Mouse (Mus musculus): ENCODE results near the gene Zbtb16. TPM values are rescaled to one million over a fixed set of nuclear protein-coding genes. Genes with fewer than 3 reads are reported as not detected.
A peak's percentile ranks its signal among the peaks of the same experiment; 100 is the strongest.

Gene Zbtb16
- polyA plus RNA-seq, 1 experiment from 2014 or later = 6.0 TPM

DNA sequence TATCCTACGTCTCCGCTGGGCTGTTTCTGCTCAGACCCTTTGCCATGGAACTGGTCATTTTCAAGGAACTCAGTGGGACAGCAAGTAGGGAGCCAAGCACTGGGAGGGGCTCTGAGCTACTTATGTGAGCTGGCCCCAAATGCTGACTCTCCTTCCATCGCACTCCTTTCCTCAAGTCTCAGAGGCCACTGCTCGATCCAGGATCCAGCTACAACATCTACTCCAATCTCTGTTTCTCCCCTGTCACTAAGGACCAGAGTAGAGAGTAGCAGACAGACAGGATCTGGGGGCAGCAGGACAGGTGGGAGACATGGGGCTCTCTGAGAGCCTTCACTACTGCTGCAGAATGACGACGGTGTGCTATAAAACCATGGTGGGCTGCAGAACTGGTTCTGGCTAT lies 91.6 kb downstream of the Zbtb16 start:
- ATAC-seq (ENCODE audit: low FRiP score, low TSS enrichment) (no peak), DNase-seq (no peak)
- WGBS = 81% methylated on average over 6 of the region's 6 CpGs
- no peak overlapping the region for H3K27ac ChIP-seq (replicated peaks; ENCODE audit: low read depth, low read length)
- no peak overlapping the region for H3K4me3 ChIP-seq (replicated peaks; ENCODE audit: low read depth, low read length)
- H3K4me1 ChIP-seq (ENCODE audit: control insufficient read depth, insufficient read depth, low read length) = peaks cover 14% of the 10 kb centered on the region; the same call in 1 of the 2 replicates
- H3K36me3 ChIP-seq (ENCODE audit: control insufficient read depth, insufficient read depth, low read length) = no peaks in the 10 kb centered on the region
- H3K9me3 ChIP-seq (ENCODE audit: control insufficient read depth, low read length) = no peaks in the 10 kb centered on the region
- no peaks in the 10 kb centered on the region for H3K27me3 ChIP-seq (ENCODE audit: control insufficient read depth, insufficient read depth, low read length)
- no peak overlapping the region for H3K9ac ChIP-seq (replicated peaks; ENCODE audit: low read length)
- H3K4me2 ChIP-seq (ENCODE audit: low read length) = no peak overlapping the region

DNA sequence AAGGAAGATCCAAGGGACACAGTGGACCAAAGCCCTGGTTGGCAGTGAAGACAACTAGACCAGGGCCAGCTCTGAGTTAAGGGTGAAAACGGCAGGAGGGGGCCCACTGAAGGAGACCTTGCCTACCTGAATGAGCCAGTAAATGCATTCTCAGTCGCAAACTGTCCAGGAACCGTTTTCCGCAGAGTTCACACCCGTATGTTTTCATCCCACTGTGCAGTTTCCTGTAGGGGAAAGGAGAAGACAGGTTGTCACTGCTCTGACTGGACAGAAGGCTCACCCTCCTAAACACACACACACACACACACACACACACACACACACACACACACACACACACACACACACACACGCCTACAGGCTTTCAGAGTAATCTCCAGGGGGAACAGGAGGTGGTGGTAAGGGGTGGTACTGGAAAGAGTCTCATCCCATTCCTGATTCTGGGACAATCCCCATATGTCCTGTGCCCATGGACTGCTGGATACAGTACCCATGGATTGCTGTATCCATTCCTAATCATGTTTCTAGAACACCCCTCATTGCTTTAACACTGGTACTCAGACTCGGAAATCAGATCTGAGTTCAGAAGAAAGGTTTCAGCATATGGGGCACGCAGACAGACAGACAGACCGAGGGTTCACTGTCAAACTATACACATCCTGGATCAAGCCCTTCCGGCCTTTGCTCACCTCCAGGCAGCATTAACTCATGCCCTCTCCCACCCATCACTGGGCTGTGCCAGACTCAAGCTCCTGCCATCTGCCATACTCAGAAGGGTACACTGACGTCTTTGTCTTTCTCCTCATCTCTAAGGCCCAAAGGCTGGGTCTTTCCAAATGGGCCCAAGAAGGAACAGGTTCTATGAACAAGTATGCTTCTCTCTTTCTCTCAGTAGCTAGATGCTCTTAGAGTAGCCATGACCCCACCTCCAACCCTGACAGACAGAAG lies 92.4 kb downstream of the Zbtb16 start:
- H3K9me3 ChIP-seq (ENCODE audit: control insufficient read depth, low read length) = no peaks in the 10 kb centered on the region
- 91% methylated on average over 11 of the region's 11 CpGs for WGBS
- no peaks in the 10 kb centered on the region for H3K36me3 ChIP-seq (ENCODE audit: control insufficient read depth, insufficient read depth, low read length)
- H3K4me2 ChIP-seq (ENCODE audit: low read length) = no peak overlapping the region
- no peak for ATAC-seq (ENCODE audit: low FRiP score, low TSS enrichment)
- no peak overlapping the region for H3K9ac ChIP-seq (replicated peaks; ENCODE audit: low read length)
- no peaks in the 10 kb centered on the region for H3K27me3 ChIP-seq (ENCODE audit: control insufficient read depth, insufficient read depth, low read length)
- no peak for DNase-seq
- no peak overlapping the region for H3K4me3 ChIP-seq (replicated peaks; ENCODE audit: low read depth, low read length)
- no peak overlapping the region for H3K27ac ChIP-seq (replicated peaks; ENCODE audit: low read depth, low read length)
- peaks cover 22% of the 10 kb centered on the region; the same call in 1 of the 2 replicates for H3K4me1 ChIP-seq (ENCODE audit: control insufficient read depth, insufficient read depth, low read length)

DNA sequence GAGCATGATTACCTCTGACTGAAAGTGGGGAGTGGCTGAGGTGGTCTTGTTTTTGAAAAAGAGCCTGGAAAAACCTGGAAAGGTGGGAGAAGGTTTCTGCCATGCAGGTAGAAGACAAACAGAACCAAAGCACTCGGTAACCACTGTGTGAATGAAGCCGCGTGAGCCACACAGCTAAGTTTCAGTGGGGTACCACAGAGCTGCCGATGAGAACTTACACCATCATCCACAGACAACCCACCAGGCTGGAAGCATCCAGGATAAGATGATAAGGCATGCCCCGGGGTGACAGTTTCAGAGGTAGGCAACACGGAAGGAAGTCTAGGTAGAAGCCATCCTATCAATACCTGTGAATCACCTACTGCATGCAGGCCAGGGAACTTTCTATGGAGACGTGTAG lies 93.9 kb downstream of the Zbtb16 start:
- 91% methylated on average over 7 of the region's 7 CpGs for WGBS
- Histone ChIP-seq H3K9me3 (ENCODE audit: control insufficient read depth, low read length) (no peaks in the 10 kb centered on the region), H3K27me3 (ENCODE audit: control insufficient read depth, insufficient read depth, low read length) (no peaks in the 10 kb centered on the region), H3K9ac (replicated peaks; ENCODE audit: low read length) (no peak overlapping the region), H3K4me3 (replicated peaks; ENCODE audit: low read depth, low read length) (no peak overlapping the region), H3K4me1 (ENCODE audit: control insufficient read depth, insufficient read depth, low read length) (peaks cover 32% of the 10 kb centered on the region), H3K36me3 (ENCODE audit: control insufficient read depth, insufficient read depth, low read length) (no peaks in the 10 kb centered on the region), H3K27ac (replicated peaks; ENCODE audit: low read depth, low read length) (no peak overlapping the region), H3K4me2 (ENCODE audit: low read length) (no peak overlapping the region)
- no peak for ATAC-seq (ENCODE audit: low FRiP score, low TSS enrichment)
- DNase-seq = no peak

DNA sequence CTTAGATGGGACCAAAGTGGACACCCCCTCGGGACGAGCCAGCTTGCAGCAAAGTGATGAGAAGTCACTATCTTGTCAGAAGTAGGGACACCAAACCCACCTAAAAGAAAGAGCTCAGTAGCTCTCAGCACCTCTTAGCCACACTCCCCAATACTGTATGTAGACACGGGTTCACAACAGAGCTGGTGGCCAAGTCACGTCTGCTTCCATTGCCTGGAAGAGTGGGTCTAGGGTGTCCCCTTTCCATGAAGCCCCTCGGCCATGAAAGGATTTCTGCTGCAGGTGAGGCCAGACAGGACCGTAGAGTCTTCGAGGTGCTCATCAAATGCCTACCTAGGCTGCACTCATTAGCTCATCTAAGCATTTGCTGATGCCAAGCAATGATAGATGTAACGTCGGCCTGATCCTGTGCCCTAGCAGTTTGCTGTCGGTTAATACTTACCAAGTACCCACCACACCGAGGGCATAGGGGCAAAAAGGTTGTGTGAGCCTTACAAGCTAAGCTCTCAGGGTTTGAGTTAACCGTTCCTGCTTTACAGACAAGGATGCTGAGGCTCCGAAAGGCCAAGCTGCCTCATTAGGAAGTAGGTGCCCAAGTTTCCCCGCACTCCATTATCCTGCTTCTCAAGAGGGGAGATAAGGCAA lies 94.5 kb downstream of the Zbtb16 start:
- H3K27ac ChIP-seq (replicated peaks; ENCODE audit: low read depth, low read length) = no peak overlapping the region
- ATAC-seq (ENCODE audit: low FRiP score, low TSS enrichment) (no peak), DNase-seq (no peak)
- H3K9ac ChIP-seq (replicated peaks; ENCODE audit: low read length) = no peak overlapping the region
- WGBS = 94% methylated on average over 14 of the region's 14 CpGs
- H3K4me3 ChIP-seq (replicated peaks; ENCODE audit: low read depth, low read length) = no peak overlapping the region
- H3K4me2 ChIP-seq (ENCODE audit: low read length) = no peak overlapping the region
- H3K4me1 ChIP-seq (ENCODE audit: control insufficient read depth, insufficient read depth, low read length) = peaks cover 38% of the 10 kb centered on the region
- H3K36me3 ChIP-seq (ENCODE audit: control insufficient read depth, insufficient read depth, low read length) = no peaks in the 10 kb centered on the region
- no peaks in the 10 kb centered on the region for H3K27me3 ChIP-seq (ENCODE audit: control insufficient read depth, insufficient read depth, low read length)
- no peaks in the 10 kb centered on the region for H3K9me3 ChIP-seq (ENCODE audit: control insufficient read depth, low read length)

DNA sequence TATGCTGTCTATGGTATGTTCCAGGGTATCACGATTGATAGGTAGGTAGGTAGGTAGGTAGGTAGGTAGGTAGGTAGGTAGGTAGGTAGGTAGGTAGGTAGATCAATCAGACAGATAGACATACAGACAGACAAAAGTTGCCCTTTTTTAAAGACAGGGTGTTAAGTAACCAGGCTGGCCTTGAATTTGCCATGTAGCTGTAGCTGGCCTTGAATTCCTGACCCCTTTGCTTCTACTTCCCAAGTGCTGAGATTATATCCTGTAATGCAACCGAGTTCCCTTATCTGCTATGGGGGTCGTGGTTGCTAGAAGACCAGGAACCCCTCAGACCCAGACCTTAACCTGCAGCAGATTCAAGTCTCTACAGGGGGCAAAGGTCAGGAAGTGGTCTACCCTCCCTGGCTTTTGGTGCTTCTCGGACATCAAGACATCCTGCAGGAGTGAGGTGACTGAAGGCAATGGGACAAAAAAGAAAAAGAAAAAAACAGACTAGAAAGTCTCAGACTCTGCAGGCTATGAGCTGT lies 95.2 kb downstream of the Zbtb16 start:
- H3K27me3 ChIP-seq (ENCODE audit: control insufficient read depth, insufficient read depth, low read length) = no peaks in the 10 kb centered on the region
- no peak overlapping the region for H3K9ac ChIP-seq (replicated peaks; ENCODE audit: low read length)
- DNase-seq = no peak
- no peaks in the 10 kb centered on the region for H3K9me3 ChIP-seq (ENCODE audit: control insufficient read depth, low read length)
- H3K27ac ChIP-seq (replicated peaks; ENCODE audit: low read depth, low read length) = peak overlapping the region; percentile 52
- 86% methylated on average over 4 of the region's 4 CpGs for WGBS
- H3K4me2 ChIP-seq (ENCODE audit: low read length) = no peak overlapping the region
- H3K36me3 ChIP-seq (ENCODE audit: control insufficient read depth, insufficient read depth, low read length) = no peaks in the 10 kb centered on the region
- peaks cover 45% of the 10 kb centered on the region for H3K4me1 ChIP-seq (ENCODE audit: control insufficient read depth, insufficient read depth, low read length)
- ATAC-seq (ENCODE audit: low FRiP score, low TSS enrichment) = no peak
- no peak overlapping the region for H3K4me3 ChIP-seq (replicated peaks; ENCODE audit: low read depth, low read length)

DNA sequence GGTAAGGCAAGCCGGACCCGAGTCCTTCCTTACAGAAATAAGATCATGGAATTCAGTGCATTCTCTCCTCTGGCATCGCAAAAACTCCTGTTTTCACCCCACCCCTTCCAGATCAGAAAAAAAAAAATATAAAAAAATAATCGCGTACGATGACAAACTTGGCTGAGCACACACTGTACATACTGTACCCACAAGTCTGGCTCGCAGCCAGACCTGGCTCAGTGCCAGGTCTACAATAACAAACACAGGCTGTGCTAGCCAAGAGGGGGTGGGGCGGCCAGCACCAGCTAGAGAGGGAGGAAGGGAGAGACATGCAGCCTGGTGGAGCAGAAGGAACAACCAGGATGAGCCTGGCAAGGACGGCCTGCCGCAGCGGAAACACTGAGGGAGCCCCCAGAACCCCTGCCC lies 95.9 kb downstream of the Zbtb16 start:
- no peak overlapping the region for H3K9ac ChIP-seq (replicated peaks; ENCODE audit: low read length)
- WGBS = 36% methylated on average over 11 of the region's 11 CpGs
- H3K4me3 ChIP-seq (replicated peaks; ENCODE audit: low read depth, low read length) = no peak overlapping the region
- H3K27ac ChIP-seq (replicated peaks; ENCODE audit: low read depth, low read length) = peak overlapping the region; percentile 80
- no peaks in the 10 kb centered on the region for H3K27me3 ChIP-seq (ENCODE audit: control insufficient read depth, insufficient read depth, low read length)
- no peaks in the 10 kb centered on the region for H3K36me3 ChIP-seq (ENCODE audit: control insufficient read depth, insufficient read depth, low read length)
- no peaks in the 10 kb centered on the region for H3K9me3 ChIP-seq (ENCODE audit: control insufficient read depth, low read length)
- H3K4me1 ChIP-seq (ENCODE audit: control insufficient read depth, insufficient read depth, low read length) = peaks cover 52% of the 10 kb centered on the region
- ATAC-seq (ENCODE audit: low FRiP score, low TSS enrichment) (peak; percentile 84), DNase-seq (peak; percentile 94)
- H3K4me2 ChIP-seq (ENCODE audit: low read length) = peak overlapping the region; percentile 27; the same call in 1 of the 2 replicates

DNA sequence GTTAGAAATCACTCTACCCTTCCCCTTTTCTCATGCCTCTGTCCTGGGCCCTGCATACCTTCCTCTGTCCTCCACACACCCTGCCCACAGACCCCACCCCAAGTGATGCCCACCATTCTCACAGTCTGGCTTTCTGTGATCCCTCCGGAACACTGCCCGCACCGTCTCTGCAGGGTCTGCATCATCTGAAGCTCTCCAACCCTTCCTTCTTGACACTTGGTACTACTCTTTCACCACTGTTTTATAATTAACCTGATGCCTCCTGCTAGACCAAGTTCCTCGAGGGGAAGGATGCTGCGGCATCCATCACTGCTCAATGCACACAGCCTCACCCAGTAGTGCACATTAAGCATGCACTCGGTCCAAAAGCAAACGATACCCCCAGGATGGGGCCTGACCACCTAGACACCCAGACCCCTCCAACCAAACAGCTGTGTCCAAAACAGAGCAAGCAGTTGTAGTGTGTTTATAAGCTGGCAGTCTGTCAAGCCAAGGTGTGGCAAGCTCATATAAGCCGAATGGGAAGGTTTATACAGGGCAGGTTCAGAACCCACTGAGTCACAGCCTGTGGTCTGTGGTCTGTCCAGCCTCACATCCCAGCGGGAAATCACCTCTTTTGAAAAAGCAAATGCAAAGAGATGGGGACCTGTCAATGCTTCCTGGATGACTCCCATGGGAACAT lies 97.1 kb downstream of the Zbtb16 start:
- 87% methylated on average over 9 of the region's 9 CpGs for WGBS
- no peaks in the 10 kb centered on the region for H3K36me3 ChIP-seq (ENCODE audit: control insufficient read depth, insufficient read depth, low read length)
- no peak overlapping the region for H3K9ac ChIP-seq (replicated peaks; ENCODE audit: low read length)
- DNase-seq = no peak
- no peaks in the 10 kb centered on the region for H3K9me3 ChIP-seq (ENCODE audit: control insufficient read depth, low read length)
- H3K4me1 ChIP-seq (ENCODE audit: control insufficient read depth, insufficient read depth, low read length) = peaks cover 60% of the 10 kb centered on the region
- H3K4me2 ChIP-seq (ENCODE audit: low read length) = no peak overlapping the region
- H3K4me3 ChIP-seq (replicated peaks; ENCODE audit: low read depth, low read length) = no peak overlapping the region
- no peaks in the 10 kb centered on the region for H3K27me3 ChIP-seq (ENCODE audit: control insufficient read depth, insufficient read depth, low read length)
- no peak for ATAC-seq (ENCODE audit: low FRiP score, low TSS enrichment)
- H3K27ac ChIP-seq (replicated peaks; ENCODE audit: low read depth, low read length) = no peak overlapping the region

DNA sequence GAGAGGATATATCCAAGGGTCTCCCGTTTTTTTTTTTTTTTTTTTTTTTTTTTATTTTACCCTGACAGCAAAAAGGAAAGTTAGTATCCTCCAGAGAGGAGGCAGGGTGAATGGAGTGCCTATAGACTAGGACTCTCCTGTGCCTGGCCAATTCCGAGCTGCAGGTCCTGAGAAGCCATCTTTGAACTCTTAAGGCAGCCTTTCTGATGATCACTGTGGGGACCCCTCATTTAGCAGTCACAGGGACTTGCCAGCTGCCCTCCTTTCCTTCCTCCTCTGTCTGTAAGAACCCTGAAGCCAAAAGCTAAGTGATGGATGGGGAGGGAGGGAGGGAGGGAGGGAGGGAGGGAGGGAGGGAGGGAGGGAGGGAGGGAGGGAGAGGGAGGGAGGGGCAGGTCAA lies 98.1 kb downstream of the Zbtb16 start:
- Histone ChIP-seq H3K9me3 (ENCODE audit: control insufficient read depth, low read length) (no peaks in the 10 kb centered on the region), H3K27me3 (ENCODE audit: control insufficient read depth, insufficient read depth, low read length) (no peaks in the 10 kb centered on the region), H3K4me2 (ENCODE audit: low read length) (peak overlapping the region; percentile 34; the same call in 1 of the 2 replicates), H3K9ac (replicated peaks; ENCODE audit: low read length) (no peak overlapping the region), H3K4me1 (ENCODE audit: control insufficient read depth, insufficient read depth, low read length) (peaks cover 70% of the 10 kb centered on the region), H3K36me3 (ENCODE audit: control insufficient read depth, insufficient read depth, low read length) (no peaks in the 10 kb centered on the region), H3K4me3 (replicated peaks; ENCODE audit: low read depth, low read length) (no peak overlapping the region), H3K27ac (replicated peaks; ENCODE audit: low read depth, low read length) (no peak overlapping the region)
- DNase-seq = no peak
- no peak for ATAC-seq (ENCODE audit: low FRiP score, low TSS enrichment)
- 45% methylated on average over 2 of the region's 2 CpGs for WGBS
